ENCODE assay signal across 8 mouse cellular contexts in the genomic region with DNA sequence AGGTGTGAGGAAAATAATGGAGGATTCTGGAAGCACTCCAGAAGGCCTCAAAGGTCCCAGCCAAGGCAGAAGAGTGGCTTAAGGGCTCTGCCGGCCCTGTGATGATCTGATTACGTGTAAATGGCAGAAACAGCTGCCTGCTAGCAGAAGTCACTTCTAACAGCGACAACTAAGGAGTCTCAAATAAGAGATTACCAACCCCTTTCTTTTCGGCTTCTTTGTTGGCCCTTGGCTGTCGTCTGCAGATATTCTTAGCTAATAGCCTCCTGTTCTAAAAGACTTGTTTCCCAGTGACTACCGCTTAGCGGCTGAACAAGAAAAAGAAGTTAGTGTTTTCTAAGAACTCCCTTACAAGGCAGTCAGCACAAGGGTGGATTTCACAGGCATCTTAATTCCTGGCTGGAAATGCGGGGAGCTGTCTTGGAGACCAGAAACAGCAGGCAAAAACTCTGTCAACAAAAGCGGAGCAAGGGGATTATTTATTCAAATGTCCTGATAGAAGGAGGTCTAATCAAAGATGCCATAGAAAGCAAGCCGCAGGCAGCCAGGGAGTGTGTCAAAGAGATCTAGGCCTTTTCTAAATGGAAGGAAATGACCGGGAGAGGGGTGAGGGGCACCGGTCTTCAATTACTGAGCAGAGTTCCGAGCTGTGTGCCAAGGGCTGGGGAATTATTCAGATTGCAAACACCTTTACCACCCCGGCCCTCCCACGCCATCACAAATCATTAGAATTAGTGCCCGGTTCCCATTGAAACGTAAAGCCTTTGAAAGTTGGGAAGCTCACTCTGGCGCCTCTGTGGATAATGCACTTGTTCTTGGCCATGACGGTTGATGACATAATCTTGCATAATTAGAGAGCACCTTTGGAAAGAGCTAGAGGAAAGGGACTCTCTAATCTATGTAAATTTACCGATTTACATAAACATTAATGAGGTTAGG. TPM values are rescaled to one million over a fixed set of nuclear protein-coding genes. Genes with fewer than 3 reads are reported as not detected.
DNase-seq lines count a peak whose midpoint lies in the region; ATAC-seq and TF ChIP-seq lines count a peak whose summit lies in the region.

No protein-coding gene starts in this region.

- H3K36me3 ChIP-seq in liver, postnatal 0 days (replicated peaks; ENCODE audit: insufficient read depth, low read length) = no peaks in the 10 kb centered on the region
- H3K36me3 ChIP-seq in liver, embryonic 12.5 days = no peaks in the 10 kb centered on the region
- no peaks in the 10 kb centered on the region for H3K36me3 ChIP-seq in forebrain, embryonic 15.5 days
- H3K36me3 ChIP-seq in midbrain, postnatal 0 days (ENCODE audit: insufficient read depth, low read length) = no peaks in the 10 kb centered on the region

- H3K9ac ChIP-seq in liver, postnatal 0 days (replicated peaks) = no peak overlapping the region
- no peak overlapping the region for H3K9ac ChIP-seq in liver, embryonic 12.5 days
- no peak overlapping the region for H3K9ac ChIP-seq in forebrain, embryonic 15.5 days (replicated peaks)
- H3K9ac ChIP-seq in midbrain, postnatal 0 days (replicated peaks; ENCODE audit: low read length, poor library complexity, severe bottlenecking) = no peak overlapping the region

- H3K27me3 ChIP-seq in liver, postnatal 0 days (ENCODE audit: insufficient read depth, low read length) = no peaks in the 10 kb centered on the region
- 0 out of 2 replicates have a peak, but pooled peaks cover 4% of the 10 kb centered on the region for H3K27me3 ChIP-seq in liver, embryonic 12.5 days (replicated peaks)
- peaks cover 29% of the 10 kb centered on the region for H3K27me3 ChIP-seq in forebrain, embryonic 15.5 days
- peaks cover 29% of the 10 kb centered on the region; the same call in 1 of the 2 replicates for H3K27me3 ChIP-seq in midbrain, postnatal 0 days (ENCODE audit: insufficient read depth, low read length)

- H3K4me3 ChIP-seq in liver, postnatal 0 days (ENCODE audit: low read depth, low read length) = no peak overlapping the region
- no peak overlapping the region for H3K4me3 ChIP-seq in liver, embryonic 12.5 days
- no peak overlapping the region for H3K4me3 ChIP-seq in forebrain, embryonic 15.5 days
- no peak overlapping the region for H3K4me3 ChIP-seq in midbrain, postnatal 0 days (ENCODE audit: low read depth, low read length)

- ATAC-seq in liver, postnatal 0 days = no peak
- no peak for ATAC-seq in liver, embryonic 12.5 days
- peak; percentile 93 for ATAC-seq in forebrain, embryonic 15.5 days (replicated peaks)
- peak; percentile 75 for ATAC-seq in midbrain, postnatal 0 days (ENCODE audit: low FRiP score)

- H3K4me1 ChIP-seq in liver, postnatal 0 days (ENCODE audit: insufficient read depth) = peaks cover 31% of the 10 kb centered on the region
- H3K4me1 ChIP-seq in liver, embryonic 12.5 days = peaks cover 48% of the 10 kb centered on the region
- H3K4me1 ChIP-seq in forebrain, embryonic 15.5 days = peaks cover 35% of the 10 kb centered on the region
- H3K4me1 ChIP-seq in midbrain, postnatal 0 days (ENCODE audit: insufficient read depth, low read length) = peaks cover 9% of the 10 kb centered on the region; the same call in 1 of the 2 replicates

- no peak overlapping the region for H3K4me2 ChIP-seq in liver, postnatal 0 days (ENCODE audit: low read depth, low read length)
- H3K4me2 ChIP-seq in liver, embryonic 12.5 days = no peak overlapping the region
- 0 out of 2 replicates have a peak overlapping the region, but pooled peaks have one; percentile 2 for H3K4me2 ChIP-seq in forebrain, embryonic 15.5 days (replicated peaks)
- no peak overlapping the region for H3K4me2 ChIP-seq in midbrain, postnatal 0 days (ENCODE audit: low read depth, low read length, poor library complexity, severe bottlenecking)

- DNase-seq in liver, postnatal 0 days = no peak
- DNase-seq in layer of hippocampus, postnatal 14 days (ENCODE audit: low spot score in 2 of 2) = peak; percentile 31 to 74
- DNase-seq in midbrain, postnatal 0 days (ENCODE audit: low spot score) = peak; percentile 82
- no peak for DNase-seq in thymus, postnatal 14 days
- DNase-seq in urinary bladder, postnatal 10 days (ENCODE audit: low spot score) = no peak
- DNase-seq in urinary bladder, adult 2 months (ENCODE audit: low spot score) = no peak

- TF ChIP-seq CTCF in liver, postnatal 0 days (IDR thresholded peaks at IDR 0.05; ENCODE audit: low read depth) = no peak
- no peak for TF ChIP-seq CTCF in midbrain, postnatal 0 days (IDR thresholded peaks at IDR 0.05)

- peak overlapping the region; percentile 45; the same call in 1 of the 2 replicates for H3K27ac ChIP-seq in liver, postnatal 0 days (ENCODE audit: low read depth)
- H3K27ac ChIP-seq in liver, embryonic 12.5 days = no peak overlapping the region
- peak overlapping the region; percentile 64 for H3K27ac ChIP-seq in forebrain, embryonic 15.5 days (replicated peaks)
- no peak overlapping the region for H3K27ac ChIP-seq in midbrain, postnatal 0 days (ENCODE audit: low read depth, low read length)

- no peaks in the 10 kb centered on the region for H3K9me3 ChIP-seq in liver, postnatal 0 days (ENCODE audit: low read length)
- no peaks in the 10 kb centered on the region for H3K9me3 ChIP-seq in liver, embryonic 12.5 days (replicated peaks)
- no peaks in the 10 kb centered on the region for H3K9me3 ChIP-seq in forebrain, embryonic 15.5 days
- no peaks in the 10 kb centered on the region for H3K9me3 ChIP-seq in midbrain, postnatal 0 days (ENCODE audit: low read length)

- no peak for TF ChIP-seq EP300 in liver, postnatal 0 days (IDR thresholded peaks at IDR 0.05; ENCODE audit: low read depth)

- WGBS in liver, postnatal 0 days (ENCODE audit: insufficient replicate concordance) = 46% methylated on average over 20 of the region's 20 CpGs
- 41% methylated on average over 20 of the region's 20 CpGs for WGBS in liver, embryonic 12.5 days (ENCODE audit: insufficient replicate concordance)
- WGBS in forebrain, embryonic 15.5 days = 1% methylated on average over 20 of the region's 20 CpGs
- 8% methylated on average over 20 of the region's 20 CpGs for WGBS in midbrain, postnatal 0 days

RNA-seq across cellular contexts. Expression of a gene that starts 7.6 kb away (rescaled TPM):
- polyA plus RNA-seq in liver, postnatal 0 days (2015; fragmentation: Nextera tagmentation; extraction: Ambion mirVana) = 0.78 and 0.95 TPM in 2 replicates
- polyA plus RNA-seq in liver, embryonic 12.5 days (2016; fragmentation: Nextera tagmentation; extraction: Ambion mirVana) = 0.19 TPM in 1 of 2 replicates, not detected in the other
- 1.8 and 2.2 TPM in 2 replicates for polyA plus RNA-seq in forebrain, embryonic 15.5 days (2015; fragmentation: Nextera tagmentation; extraction: Ambion mirVana)
- total RNA-seq in layer of hippocampus, postnatal 14 days (2021) = 10 to 100 TPM; 64.5 to 92.8 TPM
- 9.1 and 20.8 TPM in 2 replicates for total RNA-seq in midbrain, postnatal 0 days (2014; rRNA removed)
- polyA plus RNA-seq in midbrain, postnatal 0 days (2015; fragmentation: Nextera tagmentation; extraction: Ambion mirVana) = 1.4 and 1.8 TPM in 2 replicates
- 66.3 and 93.9 TPM in 2 replicates for polyA plus RNA-seq in urinary bladder, adult 2 months (2012; rRNA removed)

Comparison
In these comparisons a context has a peak if more than half of its experiments do, and no peak if none do; other contexts are left out.
1. H3K27ac ChIP-seq: peak in liver, postnatal 0 days (single experiment) and forebrain, embryonic 15.5 days (single experiment); none in liver, embryonic 12.5 days (single experiment) and midbrain, postnatal 0 days (single experiment).
2. ATAC-seq: peak in forebrain, embryonic 15.5 days (single experiment) and midbrain, postnatal 0 days (single experiment); none in liver, postnatal 0 days (single experiment) and liver, embryonic 12.5 days (single experiment).
3. DNase-seq: peak in layer of hippocampus, postnatal 14 days (2 of 2) and midbrain, postnatal 0 days (single experiment); none in liver, postnatal 0 days (single experiment), thymus, postnatal 14 days (single experiment), urinary bladder, postnatal 10 days (single experiment) and urinary bladder, adult 2 months (single experiment).
4. RNA of a gene that starts 7.6 kb away (polyA plus RNA-seq): 66.3 to 93.9 TPM in urinary bladder, adult 2 months; 1.8 to 2.2 TPM in forebrain, embryonic 15.5 days, 1.4 to 1.8 TPM in midbrain, postnatal 0 days, 0.78 to 0.95 TPM in liver, postnatal 0 days and 0.19 TPM in liver, embryonic 12.5 days; every median in the first group is over 10 times any median in the second.